Mouse (Mus musculus) cerebellum, adult 11-12 months (tissue): ENCODE data around the gene Pip4k2a.

Experiments used
- DNase-seq: peaks from one replicate; pipeline ENCODE4 v3.0.0; 2022

Pip4k2a gene

GRCm38 (mm10) chr2:18955022-18955421 is 42.9 kb downstream of the Pip4k2a start:
- DNase-seq: no peak

GRCm38 (mm10) chr2:18954422-18954821 is 43.5 kb downstream of the Pip4k2a start:
- DNase-seq: no peak

GRCm38 (mm10) chr2:18952102-18952673 is 45.7 kb downstream of the Pip4k2a start:
- no peak for DNase-seq

GRCm38 (mm10) chr2:18950758-18951157 is 47.2 kb downstream of the Pip4k2a start:
- DNase-seq: no peak

GRCm38 (mm10) chr2:18948741-18949140 is 49.2 kb downstream of the Pip4k2a start:
- no peak for DNase-seq

GRCm38 (mm10) chr2:18947669-18948459 is 50.1 kb downstream of the Pip4k2a start:
- peak; percentile 30 for DNase-seq

GRCm38 (mm10) chr2:18945438-18945837 is 52.5 kb downstream of the Pip4k2a start:
- no peak for DNase-seq

GRCm38 (mm10) chr2:18943930-18944329 is 54.0 kb downstream of the Pip4k2a start:
- DNase-seq: no peak

- no peak for DNase-seq
These were observed 54.6 kb downstream of the Pip4k2a start for GRCm38 (mm10) chr2:18943366-18943765.

- no peak for DNase-seq
These were observed 57.1 kb downstream of the Pip4k2a start for GRCm38 (mm10) chr2:18940693-18941270.

- no peak for DNase-seq
These were observed 59.0 kb downstream of the Pip4k2a start for GRCm38 (mm10) chr2:18938923-18939329.

GRCm38 (mm10) chr2:18938232-18938631 is 59.7 kb downstream of the Pip4k2a start:
- no peak for DNase-seq

- no peak for DNase-seq
These were observed 60.3 kb downstream of the Pip4k2a start for GRCm38 (mm10) chr2:18937611-18938010.

- no peak for DNase-seq
These were observed 61.5 kb downstream of the Pip4k2a start for GRCm38 (mm10) chr2:18936446-18936845.

GRCm38 (mm10) chr2:18935581-18936027 is 62.3 kb downstream of the Pip4k2a start:
- no peak for DNase-seq

GRCm38 (mm10) chr2:18934131-18934530 is 63.8 kb downstream of the Pip4k2a start:
- no peak for DNase-seq

GRCm38 (mm10) chr2:18933418-18933817 is 64.5 kb downstream of the Pip4k2a start:
- DNase-seq: no peak

GRCm38 (mm10) chr2:18930318-18931060 is 67.4 kb downstream of the Pip4k2a start:
- no peak for DNase-seq

GRCm38 (mm10) chr2:18928597-18929257 is 69.2 kb downstream of the Pip4k2a start:
- no peak for DNase-seq

- peak; percentile 31 for DNase-seq
These were observed 69.7 kb downstream of the Pip4k2a start for GRCm38 (mm10) chr2:18928196-18928595.

- no peak for DNase-seq
These were observed 73.9 kb downstream of the Pip4k2a start for GRCm38 (mm10) chr2:18923806-18924595.

- no peak for DNase-seq
These were observed 74.8 kb downstream of the Pip4k2a start for GRCm38 (mm10) chr2:18923098-18923649.
